Mouse (Mus musculus): ENCODE results near the gene Gm37596. TPM values are rescaled to one million over a fixed set of nuclear protein-coding genes. Genes with fewer than 3 reads are reported as not detected.

The Gm37596 gene
- not detected in 4 replicates for total RNA-seq (2023; ENCODE audit: inconsistent age)

GRCm38 (mm10) chr3:93692970-93693369 is at the start of gene Gm37596:
Gene Gm37596 (minus strand): TSS chr3:93693070.

GRCm38 (mm10) chr3:93676210-93676609 is 16.7 kb downstream of the Gm37596 start, which contains the start of gene Tdpoz1:
Gene Tdpoz1 (minus strand): TSS chr3:93676310.

GRCm38 (mm10) chr3:93652586-93652985 is 40.3 kb downstream of the Gm37596 start, which contains the start of gene Tdpoz2:
Gene Tdpoz2 (minus strand): TSS chr3:93652686.

Other genes starting within 250 kb of the Gm37596 start
- gene Tchhl1, start 224.3 kb downstream of the Gm37596 start, total RNA-seq (2023; ENCODE audit: inconsistent age): not detected in 4 replicates
- 220 to 252 TPM (median 233 TPM) in 4 replicates for gene S100a11, start 172.6 kb downstream of the Gm37596 start, total RNA-seq (2023; ENCODE audit: inconsistent age)
- 184 to 224 TPM (median 202 TPM) in 4 replicates for gene S100a10, start 138.0 kb downstream of the Gm37596 start, total RNA-seq (2023; ENCODE audit: inconsistent age)
- gene Tdpoz2, start 40.4 kb downstream of the Gm37596 start, total RNA-seq (2023; ENCODE audit: inconsistent age): not detected in 4 replicates
- not detected in 4 replicates for gene Tdpoz1, start 16.8 kb downstream of the Gm37596 start, total RNA-seq (2023; ENCODE audit: inconsistent age)
- not detected in 4 replicates for gene Gm5773, start 79.9 kb upstream of the Gm37596 start, total RNA-seq (2023; ENCODE audit: inconsistent age)
- gene Tdpoz4, start 103.3 kb upstream of the Gm37596 start, total RNA-seq (2023; ENCODE audit: inconsistent age): not detected in 4 replicates
- gene Tdpoz3, start 132.9 kb upstream of the Gm37596 start, total RNA-seq (2023; ENCODE audit: inconsistent age): not detected in 4 replicates

Data from B cell, adult (primary cell).